Mouse (Mus musculus): ENCODE results near the gene Barx1.

Gene Barx1

DNA sequence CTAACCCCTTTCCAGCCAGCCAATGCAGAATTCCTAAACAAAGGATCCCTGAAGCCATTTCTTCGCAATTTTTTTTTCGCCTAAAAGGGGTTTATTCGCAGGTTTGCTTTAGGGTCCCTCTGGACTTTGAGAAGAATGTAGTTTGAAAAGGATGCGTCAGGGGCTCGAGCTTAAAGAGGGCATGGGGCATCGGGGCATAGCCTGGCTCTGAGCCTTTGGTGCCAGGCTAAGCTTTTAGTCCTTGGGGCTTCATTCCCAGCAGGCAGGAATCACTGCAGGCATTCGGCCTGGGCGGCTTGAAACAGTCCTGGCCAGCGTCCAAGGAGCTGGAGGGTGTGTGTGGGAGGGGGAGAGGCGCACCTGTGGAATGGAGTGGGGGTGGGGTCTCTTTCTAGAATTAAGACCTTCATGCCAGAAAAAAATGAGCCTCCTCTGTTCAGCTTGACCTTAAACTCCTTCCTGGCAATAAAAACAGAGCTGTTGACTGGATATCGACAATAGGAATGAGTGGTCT is 2.5 kb upstream of the Barx1 start:
- no peak for DNase-seq (ENCODE audit: low spot score)

DNA sequence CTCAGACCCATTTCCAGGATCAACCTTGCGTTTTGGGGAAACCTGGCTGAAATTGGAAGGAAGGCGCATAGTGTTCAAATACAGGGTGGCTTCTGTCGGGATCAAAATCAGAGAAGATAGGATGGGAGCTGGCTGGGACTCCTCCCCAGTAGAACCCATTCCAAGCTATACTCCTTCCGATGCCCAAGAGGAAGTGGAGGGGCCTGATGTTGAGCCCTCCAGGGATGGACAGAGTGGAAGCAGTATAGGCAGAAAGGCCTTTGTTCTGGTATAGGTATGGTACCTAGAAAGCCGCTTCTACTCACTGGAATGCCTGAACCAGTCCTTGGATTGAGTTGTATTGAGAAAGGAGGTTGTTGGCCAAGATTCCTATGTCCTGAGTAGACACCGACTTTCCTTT is 2.1 kb upstream of the Barx1 start:
- DNase-seq (ENCODE audit: low spot score), result no peak

DNA sequence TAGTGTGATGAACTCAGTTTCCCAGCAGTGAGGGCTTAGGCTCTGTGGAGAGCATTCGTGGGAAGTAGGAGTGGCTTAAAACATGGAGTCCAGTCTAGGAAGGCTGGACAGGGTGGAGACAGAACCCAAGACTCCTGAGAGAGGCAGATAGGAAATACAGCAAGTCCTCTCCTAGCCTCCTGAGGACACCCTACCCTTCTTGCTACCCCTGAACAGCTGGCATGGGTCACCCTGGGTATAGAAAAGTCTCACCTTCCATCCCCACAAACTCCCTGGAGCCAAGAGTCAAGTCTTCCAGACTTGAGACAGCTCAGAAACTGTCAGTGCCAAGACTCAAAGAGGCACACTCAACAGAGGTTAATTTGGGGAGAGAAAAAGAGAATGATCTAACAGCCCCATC is 1.2 kb upstream of the Barx1 start:
- DNase-seq (ENCODE audit: low spot score), result no peak

DNA sequence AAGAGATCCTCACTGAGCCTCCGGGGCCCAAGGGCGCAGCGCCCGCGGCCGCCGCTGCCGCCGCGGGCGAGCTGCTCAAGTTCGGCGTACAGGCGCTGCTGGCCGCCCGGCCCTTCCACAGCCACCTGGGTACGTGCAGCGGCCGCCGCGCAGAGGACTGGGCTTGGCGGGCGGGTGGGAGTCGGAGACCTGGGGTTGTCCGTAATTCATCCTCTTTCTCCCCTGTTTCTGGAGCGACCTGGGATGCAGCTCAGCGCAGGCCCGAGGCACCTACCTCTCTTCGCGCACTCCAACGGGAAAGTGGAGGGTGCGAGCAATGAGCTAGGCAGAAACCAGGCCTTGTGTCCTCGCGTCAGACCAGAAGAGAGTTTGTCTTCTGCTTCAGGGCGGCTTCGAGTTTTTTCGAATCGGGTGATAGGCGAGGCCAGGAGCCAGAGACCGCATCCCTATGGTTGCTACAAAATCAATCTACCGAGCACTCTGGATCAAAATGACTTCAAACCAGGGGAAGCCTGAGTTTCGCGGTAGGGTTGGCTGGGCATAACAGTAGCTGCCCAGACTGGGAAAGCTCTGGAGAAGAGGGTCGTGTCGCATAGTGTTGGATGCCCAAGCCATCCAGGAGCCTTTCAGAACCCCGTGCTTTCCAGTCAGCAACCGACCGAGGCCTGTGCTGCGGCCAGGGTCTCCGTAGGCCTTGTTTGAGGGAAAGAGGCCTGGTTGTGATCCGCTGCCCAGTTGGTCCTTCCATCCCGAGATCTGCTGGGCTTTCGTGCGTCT is 601 bp downstream of the Barx1 start:
- DNase-seq (ENCODE audit: low spot score), result no peak

DNA sequence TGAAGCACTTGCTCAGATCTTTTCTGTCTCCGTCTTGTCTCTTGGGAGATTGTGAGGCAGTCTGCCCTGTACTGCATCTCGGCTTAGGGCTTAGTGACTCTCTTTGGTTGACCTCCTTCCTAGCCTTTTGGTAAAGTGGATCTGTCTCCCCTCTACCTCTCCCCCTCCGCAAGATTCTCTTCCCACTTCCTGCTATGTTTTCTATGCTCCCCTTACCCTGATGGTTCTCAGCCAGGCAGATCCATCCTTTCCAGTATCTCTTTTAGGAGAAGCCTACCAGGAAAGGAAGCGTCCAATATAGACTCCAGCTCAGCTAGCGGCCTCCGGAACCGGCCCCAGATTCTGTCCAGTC is 1.2 kb downstream of the Barx1 start:
- DNase-seq (ENCODE audit: low spot score), result no peak

DNA sequence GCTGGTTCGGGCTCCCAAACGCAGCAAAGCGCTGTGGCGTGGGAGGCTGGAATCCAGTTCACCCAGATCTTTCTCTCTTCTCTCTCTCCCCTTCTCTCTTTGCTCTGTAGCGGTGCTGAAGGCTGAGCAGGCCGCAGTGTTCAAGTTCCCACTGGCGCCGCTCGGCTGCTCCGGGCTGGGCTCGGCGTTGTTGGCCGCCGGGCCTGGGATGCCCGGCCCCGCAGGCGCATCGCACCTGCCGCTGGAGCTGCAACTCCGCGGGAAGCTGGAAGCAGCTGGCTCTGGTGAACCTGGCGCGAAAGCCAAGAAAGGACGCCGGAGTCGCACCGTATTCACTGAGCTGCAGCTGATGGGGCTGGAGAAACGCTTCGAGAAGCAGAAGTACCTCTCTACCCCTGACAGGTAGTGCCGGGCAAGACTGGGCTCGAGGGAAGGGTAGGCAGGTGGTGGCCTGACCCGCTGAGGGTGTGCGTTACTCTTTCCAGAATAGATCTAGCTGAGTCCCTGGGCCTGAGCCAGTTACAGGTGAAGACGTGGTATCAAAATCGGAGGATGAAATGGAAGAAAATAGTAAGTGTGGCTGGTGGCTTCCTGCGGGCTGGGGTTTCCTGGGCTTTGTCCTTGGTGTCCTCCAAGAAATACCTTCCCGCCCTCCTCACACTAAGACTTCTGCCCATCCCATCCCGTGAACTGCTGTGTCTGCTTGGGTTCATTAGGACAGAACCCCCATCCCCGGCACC is 2.3 kb downstream of the Barx1 start:
- DNase-seq (ENCODE audit: low spot score), result no peak

DNA sequence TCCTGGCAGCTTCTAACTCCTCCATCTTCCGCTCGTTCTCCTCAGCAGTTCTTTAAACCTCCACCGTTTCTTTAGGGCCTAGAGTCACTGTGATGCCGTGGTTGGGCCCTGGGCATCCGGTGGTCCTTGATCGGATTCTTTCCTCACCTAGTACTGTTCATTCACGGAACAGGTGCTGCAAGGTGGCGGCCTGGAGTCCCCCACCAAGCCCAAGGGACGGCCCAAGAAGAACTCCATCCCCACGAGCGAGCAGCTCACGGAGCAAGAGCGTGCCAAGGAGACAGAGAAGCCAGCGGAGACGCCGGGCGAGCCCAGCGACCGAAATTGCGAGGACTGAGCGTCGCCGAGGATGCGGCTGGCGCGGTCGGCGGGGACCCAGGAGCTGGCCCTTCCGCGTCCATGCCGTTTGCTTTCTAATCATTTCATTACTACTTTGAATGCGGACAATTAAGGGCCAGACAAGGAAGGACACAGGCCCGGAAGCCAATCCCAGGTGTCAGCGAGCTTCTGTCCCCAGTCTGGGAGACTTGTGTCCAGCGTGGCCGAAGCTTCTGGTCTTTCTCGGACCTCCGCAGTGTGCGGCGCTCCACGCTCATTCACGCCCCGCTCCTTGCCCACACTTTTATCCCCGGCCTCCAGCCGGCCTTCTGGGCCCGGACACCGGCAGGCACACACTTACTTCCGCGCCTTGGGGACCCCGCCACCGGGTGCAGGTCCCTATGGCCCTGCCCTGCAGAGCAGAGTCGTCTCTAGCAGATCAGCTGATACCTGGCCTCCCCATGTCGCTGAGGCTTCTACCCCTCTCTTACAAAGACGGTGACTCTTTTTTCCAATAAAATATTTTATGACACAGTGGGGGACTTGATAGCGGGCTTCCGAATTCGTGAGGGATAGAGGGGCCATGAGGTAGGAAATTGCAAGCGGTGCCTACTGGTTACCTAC is 3.1 kb downstream of the Barx1 start:
- no peak for DNase-seq (ENCODE audit: low spot score)

DNA sequence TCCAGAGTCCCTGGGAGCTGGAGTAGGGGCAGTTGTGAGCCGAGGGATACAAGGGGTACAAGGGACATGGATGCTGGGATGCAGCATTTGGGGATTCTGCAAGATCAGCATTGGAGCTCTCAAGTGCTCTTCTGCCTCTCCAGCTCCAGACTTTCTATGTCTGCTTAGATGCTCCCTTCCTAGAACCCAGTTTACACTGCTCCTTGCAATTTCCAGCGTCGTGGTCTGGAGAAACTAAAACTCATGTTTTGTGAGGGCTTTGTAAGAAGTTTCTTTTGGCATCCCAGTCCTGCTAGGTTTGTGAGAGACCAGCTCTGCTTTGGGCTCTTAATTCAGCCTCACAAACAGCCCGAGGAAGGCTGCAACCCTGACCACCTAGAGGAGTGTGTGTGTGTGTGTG is 4.7 kb downstream of the Barx1 start:
- no peak for DNase-seq (ENCODE audit: low spot score)

DNA sequence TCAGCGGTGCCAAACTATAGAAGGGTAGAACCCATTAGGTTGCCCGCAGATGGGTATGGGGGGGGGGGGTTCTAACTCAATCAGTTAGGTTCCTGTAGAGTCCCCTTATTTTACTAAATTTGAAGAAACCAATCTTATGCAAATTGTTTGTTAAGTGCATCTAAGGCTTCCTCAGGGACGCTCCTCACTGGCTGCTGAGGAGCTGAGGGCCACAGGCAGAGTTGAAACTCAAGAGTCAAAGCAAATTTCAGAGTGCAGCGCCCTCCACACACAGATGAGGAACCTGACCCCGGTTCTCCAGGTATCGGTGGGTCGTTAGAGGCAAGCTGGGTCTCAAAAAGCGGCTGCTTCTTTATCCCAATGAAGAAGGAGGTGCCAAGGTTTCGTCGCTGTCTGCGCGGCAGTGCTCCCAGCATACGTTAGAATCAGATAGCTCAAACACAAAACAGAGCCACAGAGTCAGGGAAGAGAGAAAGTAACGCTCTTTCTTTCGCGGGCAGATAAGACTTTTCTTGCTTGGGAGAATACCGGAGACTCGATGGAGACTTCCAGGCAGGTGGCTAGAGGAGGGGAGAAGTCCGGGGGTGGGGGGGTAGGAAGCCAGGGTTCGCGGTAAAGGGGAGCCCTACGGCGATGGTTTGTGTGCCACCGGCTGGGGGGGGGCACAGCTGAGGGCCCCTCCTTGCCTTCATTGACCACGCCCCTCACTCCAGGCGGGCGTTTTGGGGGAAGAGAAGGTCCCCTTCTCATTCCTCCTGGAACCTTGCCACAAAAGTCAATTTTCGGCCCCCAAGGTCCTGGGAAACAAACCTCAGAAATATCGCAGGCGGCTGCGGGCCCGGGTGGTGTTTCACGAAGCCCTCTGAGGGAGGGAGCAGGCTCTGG is 5.5 kb downstream of the Barx1 start:
- no peak for DNase-seq (ENCODE audit: low spot score)

DNA sequence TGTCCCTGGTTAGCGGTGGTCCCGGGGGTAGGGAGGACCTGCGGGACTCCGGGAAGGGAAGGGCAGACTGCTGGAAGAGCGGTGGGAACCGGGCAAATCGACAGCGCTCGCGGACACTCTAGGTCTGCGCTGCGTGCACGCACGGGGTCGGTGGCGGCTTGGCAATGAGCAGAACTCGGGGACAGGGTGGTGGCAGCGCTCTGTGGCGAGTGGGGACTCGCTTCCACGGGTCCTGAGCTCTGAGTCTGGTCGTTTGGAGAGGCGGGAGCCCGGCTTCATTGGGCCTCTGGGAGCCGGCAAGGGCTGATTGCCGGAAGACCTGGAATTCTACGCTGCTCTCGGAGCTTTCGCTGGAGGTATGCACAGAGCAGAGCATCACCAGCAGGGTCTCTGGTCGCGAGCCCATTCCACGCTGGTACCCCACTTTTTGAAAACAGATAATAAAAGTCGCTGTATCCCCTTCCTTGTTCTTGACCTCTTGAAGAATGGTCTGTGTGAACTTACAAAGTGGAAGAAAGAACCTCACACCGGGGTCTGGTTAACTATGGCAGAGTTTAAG is 6.3 kb downstream of the Barx1 start:
- no peak for DNase-seq (ENCODE audit: low spot score)

DNA sequence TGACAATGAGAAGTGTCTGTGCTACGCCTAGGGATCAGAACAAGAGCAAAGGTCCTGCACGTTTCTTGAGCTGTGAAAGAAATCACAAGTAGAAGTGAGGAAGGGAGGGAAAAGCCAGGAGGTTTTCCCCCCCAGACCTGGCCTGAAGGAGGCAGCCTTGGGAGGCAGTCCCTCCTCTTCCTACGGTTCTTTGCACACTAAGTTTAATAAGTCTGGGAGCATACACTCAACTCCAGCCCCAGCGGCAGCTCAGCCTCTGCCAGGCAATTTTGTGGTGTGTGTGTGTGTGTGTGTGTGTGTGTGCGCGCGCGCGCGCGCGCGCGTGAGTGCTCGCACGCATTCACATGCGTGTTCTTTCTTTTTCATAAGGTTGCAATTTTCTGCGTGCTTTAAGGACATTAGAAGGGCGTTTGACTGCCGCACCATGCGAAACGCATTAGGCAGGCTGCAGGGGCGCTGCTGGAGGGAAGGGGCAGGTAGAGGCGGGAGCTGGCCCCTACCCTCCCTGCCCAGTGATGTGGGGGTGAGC is 9.6 kb downstream of the Barx1 start:
- DNase-seq (ENCODE audit: low spot score), result no peak

DNA sequence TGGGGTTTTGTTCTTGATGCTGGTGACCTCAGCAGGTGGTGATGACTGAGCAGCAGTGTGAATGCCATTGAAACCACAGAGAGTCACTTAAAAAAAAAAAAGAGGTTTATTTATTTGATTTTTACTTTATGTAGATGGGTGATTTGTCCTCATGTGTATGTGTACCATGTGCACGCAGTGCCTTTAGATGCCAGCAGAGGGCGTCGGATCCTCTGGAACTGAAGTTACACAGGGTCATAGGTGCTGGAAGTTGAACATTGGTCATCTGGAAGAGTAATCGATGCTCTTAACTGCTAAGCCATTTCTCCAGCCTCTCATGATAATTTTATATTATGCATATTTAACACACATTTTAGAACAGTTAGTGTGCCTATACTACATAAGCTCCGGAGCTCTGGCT is 11.8 kb downstream of the Barx1 start:
- no peak for DNase-seq (ENCODE audit: low spot score)

DNA sequence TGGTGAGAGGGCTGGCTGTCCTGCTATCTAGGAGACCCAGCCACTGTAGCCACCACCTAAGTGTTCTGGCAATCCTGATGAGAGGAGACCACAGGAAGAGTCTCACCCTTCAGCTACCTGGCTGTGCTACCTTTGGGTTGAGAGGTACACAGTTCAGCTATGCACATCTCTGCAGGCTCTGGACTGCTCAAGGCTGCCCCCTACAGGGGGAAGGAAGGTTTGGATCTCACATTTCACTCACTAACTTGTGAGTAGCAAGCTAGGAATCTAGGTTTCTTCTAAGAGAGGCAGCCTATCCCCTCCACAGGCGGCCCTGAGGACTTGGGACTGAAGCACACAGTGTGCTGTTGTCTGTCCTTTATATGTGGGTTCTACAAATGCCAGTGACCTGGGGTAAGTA is 16.6 kb downstream of the Barx1 start:
- DNase-seq (ENCODE audit: low spot score), result no peak

DNA sequence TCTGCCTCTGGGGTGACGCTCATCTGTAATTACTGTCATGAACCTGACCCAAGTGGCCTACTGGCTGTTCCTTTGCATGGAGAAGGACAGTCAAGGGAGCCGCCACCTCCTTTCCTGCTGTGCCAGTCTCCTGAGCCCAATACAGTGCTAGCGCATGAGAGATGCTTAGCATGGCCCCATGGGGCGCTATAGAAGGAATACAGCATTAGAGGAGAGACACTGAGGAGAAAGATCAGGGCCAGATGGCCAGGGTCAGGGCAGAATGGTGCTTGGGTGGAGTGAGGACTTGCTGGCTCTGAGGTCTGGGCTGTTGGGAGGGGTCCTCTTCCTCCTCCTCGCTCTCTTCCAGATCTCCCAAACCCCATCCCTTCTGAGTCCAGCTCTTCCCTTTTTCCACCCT is 23.9 kb downstream of the Barx1 start:
- DNase-seq (ENCODE audit: low spot score), result no peak

DNA sequence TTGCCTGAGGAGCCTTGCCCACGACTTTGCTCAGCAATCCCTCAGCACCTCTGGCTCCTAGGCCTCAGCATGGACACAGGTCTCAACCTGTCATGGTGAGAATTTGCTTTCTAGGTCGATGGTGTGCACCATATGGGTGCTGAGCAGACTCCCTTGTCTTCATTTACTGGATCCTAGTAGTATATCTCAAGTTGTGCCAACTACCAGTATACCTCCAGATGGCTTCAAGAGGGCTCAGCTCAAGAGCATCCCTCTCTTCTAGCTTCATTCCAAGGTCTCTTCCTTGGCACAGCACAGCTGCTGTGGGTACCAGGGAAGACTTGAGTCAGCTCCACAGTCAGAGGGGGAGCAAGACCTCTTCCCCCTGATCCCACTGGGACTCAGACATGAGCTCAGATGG is 29.2 kb downstream of the Barx1 start:
- no peak for DNase-seq (ENCODE audit: low spot score)

DNA sequence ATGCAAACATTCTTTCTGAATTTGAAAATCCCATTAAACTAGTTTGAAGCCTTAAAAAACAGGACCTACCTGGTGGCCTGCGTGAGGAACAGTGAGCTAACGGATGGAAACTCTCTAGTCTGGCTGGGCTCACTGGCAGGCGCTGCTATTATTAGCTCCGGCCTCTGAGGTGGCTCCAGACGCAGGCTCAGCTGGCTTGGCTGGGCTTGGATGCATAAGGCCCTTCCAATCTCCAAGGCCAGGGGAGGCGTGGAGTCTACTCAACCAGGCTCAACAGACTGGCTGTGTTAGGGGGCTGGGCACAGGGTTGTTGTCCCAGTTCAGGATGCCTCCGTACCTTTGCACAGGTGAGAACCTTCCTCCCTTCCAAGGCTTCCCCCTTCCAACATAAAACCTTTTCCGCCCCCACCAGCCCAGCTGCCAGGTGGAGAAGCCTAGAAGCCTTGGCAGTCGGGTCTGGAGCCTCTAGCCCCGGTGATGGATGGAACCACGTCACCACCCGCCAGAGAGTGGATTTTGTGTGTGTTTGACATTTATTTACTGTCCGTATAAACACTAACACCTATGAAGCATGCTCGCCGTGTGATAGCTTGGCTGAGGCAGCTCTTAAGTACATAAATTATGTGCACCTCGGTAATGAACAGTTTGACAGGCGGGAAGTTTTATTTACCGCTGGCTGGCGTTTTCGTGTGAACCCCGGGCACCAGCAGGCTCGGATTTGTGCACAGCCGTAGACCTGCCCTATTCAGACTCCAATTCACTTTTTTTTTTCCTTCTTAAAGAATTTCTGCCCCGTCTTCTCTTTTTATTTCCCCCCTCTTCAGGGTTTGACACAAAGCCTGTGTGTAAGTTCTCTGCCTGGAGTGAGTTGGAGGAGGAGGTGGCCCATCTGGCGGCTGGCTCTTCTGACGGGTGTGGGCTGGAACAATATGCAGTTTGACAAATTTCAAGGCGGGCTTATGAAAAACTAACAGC is 31.6 kb downstream of the Barx1 start:
- no peak for DNase-seq (ENCODE audit: low spot score)

DNA sequence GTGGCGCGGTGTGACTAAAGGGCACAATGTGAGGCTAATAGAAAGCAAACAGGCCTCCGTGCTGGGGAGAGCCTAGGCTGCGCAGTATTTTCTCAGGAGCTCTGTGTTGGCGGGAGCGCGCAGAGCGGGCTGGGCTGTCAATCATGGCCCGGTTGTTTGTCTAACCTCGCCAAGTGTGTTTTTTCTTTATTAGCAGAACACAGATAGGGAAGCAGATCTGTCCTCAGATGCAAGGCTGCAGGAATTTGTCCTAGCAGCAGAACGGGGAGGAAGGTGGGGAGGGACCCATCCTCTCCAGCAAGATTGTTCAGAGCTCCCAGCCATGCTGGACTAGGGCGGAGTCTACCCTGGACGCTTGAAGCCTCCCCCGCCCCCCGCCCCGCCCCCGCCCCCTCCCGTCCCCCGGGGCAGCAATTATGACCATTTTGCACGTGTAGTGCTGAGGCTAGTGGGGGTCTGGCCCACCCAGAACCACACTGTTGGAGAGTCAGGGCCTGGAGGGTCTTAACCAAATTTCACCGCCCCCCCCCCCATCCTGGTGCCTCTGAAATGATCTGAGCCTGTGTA is 43.7 kb downstream of the Barx1 start:
- no peak for DNase-seq (ENCODE audit: low spot score)

DNA sequence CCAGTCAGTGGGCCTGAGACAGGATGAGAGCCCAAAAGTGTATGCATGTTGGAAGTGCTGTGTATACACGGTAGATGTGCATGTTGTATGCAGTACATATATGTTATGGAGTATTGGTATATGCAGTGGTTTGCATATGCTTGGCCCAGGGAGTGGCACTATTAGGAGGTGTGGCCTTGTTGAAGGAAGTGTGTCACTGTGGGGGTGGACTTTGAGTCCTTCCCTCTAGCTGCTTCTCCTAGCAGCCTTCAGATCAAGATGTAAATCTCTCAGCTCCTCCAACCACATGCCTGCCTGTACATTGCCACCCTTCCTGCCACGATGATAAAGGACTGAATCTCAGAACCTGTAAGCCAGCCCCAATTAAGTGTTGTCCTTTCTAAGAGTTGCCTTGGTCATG is 49.9 kb downstream of the Barx1 start:
- no peak for DNase-seq (ENCODE audit: low spot score)

DNA sequence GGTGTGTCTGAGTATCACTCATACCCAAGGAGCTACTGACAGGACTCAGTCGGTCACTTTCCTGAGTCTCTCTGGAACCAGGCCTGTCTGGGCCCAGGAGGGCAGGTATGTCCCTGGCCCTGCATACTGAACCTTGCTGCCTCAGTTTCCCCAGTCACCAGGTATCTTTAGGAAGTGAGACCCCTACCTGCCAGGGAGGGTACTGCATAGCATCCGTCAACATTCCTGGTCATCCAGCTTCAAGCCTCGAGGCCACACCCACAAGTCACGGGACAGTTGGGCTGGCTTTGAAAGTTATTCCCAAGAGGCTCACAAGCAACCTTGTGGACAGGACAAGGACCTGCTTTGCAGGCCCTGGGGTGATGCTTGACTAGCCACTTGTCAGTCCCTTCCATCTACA is 53.3 kb downstream of the Barx1 start:
- DNase-seq (ENCODE audit: low spot score), result no peak
